Mouse (Mus musculus): ENCODE measurements around the gene Cdc42se2.

- TF ChIP-seq CTCF (IDR thresholded peaks at IDR 0.05; ENCODE audit: borderline replicate concordance, control insufficient read depth, extremely low read depth, insufficient read depth, low read length, poor library complexity) (no peak), POLR2A (IDR thresholded peaks at IDR 0.05; ENCODE audit: control insufficient read depth, extremely low read depth, insufficient read depth, low read length, poor library complexity) (no peak)
Observed at GRCm38 (mm10) chr11:54757993-54758392, 29.5 kb downstream of the Cdc42se2 start.

Data from thymus, adult 2 months (tissue).